In the genomic region with DNA sequence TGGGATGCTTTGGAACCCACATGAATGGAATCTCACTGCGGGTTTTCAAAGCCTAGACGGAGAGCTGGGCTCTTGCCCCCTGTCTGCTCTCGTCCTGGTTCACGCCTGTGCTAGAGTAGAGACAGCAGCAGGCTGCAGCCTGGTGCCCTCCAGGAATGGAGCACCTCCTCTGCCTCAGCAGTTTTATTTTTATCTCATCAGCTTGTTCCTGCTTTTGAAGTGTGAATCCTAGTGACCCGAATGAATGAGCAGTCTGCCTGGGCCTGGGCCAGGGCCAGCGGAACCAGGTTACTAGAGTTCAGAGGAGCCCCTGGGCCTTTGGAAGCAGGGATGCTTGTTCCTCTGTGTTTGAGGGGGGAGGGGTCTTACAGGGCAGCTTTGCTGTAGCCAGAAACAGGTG, we compare ENCODE assay signal across 11 mouse cellular contexts. TPM values are rescaled to one million over a fixed set of nuclear protein-coding genes. Genes with fewer than 3 reads are reported as not detected.
DNase-seq lines count a peak whose midpoint lies in the region; ATAC-seq and TF ChIP-seq lines count a peak whose summit lies in the region.
"Had no signal": no experiment of that assay in that cellular context is flagged by ENCODE, and none has a peak within 500 bp of the region (broad histone marks: within the 10 kb centered on the region; RNA-seq: fewer than 3 reads in every experiment).

No protein-coding gene starts in this region.

- no peak overlapping the region for H3K9ac ChIP-seq in forebrain, embryonic 15.5 days (replicated peaks)
- no peak overlapping the region for H3K9ac ChIP-seq in forebrain, embryonic 14.5 days (ENCODE audit: low read length)
- H3K9ac ChIP-seq in liver, postnatal 0 days (replicated peaks), result no peak overlapping the region
- H3K9ac ChIP-seq: embryonic facial prominence, embryonic 12.5 days; hindbrain, embryonic 15.5 days; limb, embryonic 15.5 days had no signal

- H3K4me2 ChIP-seq in forebrain, embryonic 15.5 days (replicated peaks), result no peak overlapping the region
- no peak overlapping the region for H3K4me2 ChIP-seq in forebrain, embryonic 14.5 days (ENCODE audit: low read length)
- no peak overlapping the region for H3K4me2 ChIP-seq in liver, postnatal 0 days (ENCODE audit: low read depth, low read length)
- H3K4me2 ChIP-seq: embryonic facial prominence, embryonic 12.5 days; hindbrain, embryonic 15.5 days; limb, embryonic 15.5 days had no signal

- no peak overlapping the region for H3K4me3 ChIP-seq in forebrain, embryonic 15.5 days
- H3K4me3 ChIP-seq in forebrain, embryonic 14.5 days (ENCODE audit: low read depth, low read length), result no peak overlapping the region
- no peak overlapping the region for H3K4me3 ChIP-seq in liver, postnatal 0 days (ENCODE audit: low read depth, low read length)
- H3K4me3 ChIP-seq: embryonic facial prominence, embryonic 12.5 days; hindbrain, embryonic 15.5 days; limb, embryonic 15.5 days had no signal

- peaks cover 5% of the 10 kb centered on the region for H3K4me1 ChIP-seq in forebrain, embryonic 15.5 days
- H3K4me1 ChIP-seq in forebrain, embryonic 14.5 days (ENCODE audit: control insufficient read depth, insufficient read depth, low read length), result peaks cover 2% of the 10 kb centered on the region; the same call in 1 of the 2 replicates
- peaks cover 4% of the 10 kb centered on the region; the same call in 1 of the 2 replicates for H3K4me1 ChIP-seq in liver, postnatal 0 days (ENCODE audit: insufficient read depth)

- DNase-seq in forebrain, embryonic 14.5 days (ENCODE audit: low spot score), result no peak
- no peak for DNase-seq in liver, postnatal 0 days
- no peak for DNase-seq in liver
- peak; percentile 51 for DNase-seq in gastrocnemius, postnatal 25 days
- peak; percentile 26 to 61 for DNase-seq in kidney, postnatal 25 days
- no peak for DNase-seq in ovary, adult 18-20 months (ENCODE audit: low spot score)
- no peak for DNase-seq in lung, postnatal 10 days

- no peaks in the 10 kb centered on the region for H3K9me3 ChIP-seq in forebrain, embryonic 15.5 days
- no peaks in the 10 kb centered on the region for H3K9me3 ChIP-seq in forebrain, embryonic 14.5 days (replicated peaks; ENCODE audit: control insufficient read depth, low read length)
- H3K9me3 ChIP-seq in liver, postnatal 0 days (ENCODE audit: low read length), result no peaks in the 10 kb centered on the region
- H3K9me3 ChIP-seq: embryonic facial prominence, embryonic 12.5 days; hindbrain, embryonic 15.5 days; limb, embryonic 15.5 days had no signal

- no peak overlapping the region for H3K27ac ChIP-seq in forebrain, embryonic 15.5 days (replicated peaks)
- H3K27ac ChIP-seq in forebrain, embryonic 14.5 days (ENCODE audit: low read depth, low read length), result no peak overlapping the region
- no peak overlapping the region for H3K27ac ChIP-seq in liver, postnatal 0 days (ENCODE audit: low read depth)
- H3K27ac ChIP-seq: embryonic facial prominence, embryonic 12.5 days; hindbrain, embryonic 15.5 days; limb, embryonic 15.5 days had no signal

- 56% methylated on average over 6 of the region's 6 CpGs for WGBS in forebrain, embryonic 15.5 days
- 64% methylated on average over 6 of the region's 6 CpGs for WGBS in forebrain, embryonic 14.5 days
- 53% methylated on average over 6 of the region's 6 CpGs for WGBS in liver, postnatal 0 days (ENCODE audit: insufficient replicate concordance)

- peak; percentile 46; the same call in 1 of the 2 replicates for ATAC-seq in forebrain, embryonic 15.5 days (replicated peaks)
- ATAC-seq in forebrain, embryonic 14.5 days, result no peak
- ATAC-seq in liver, postnatal 0 days, result peak; percentile 43; the same call in 1 of the 2 replicates

- H3K36me3 ChIP-seq in forebrain, embryonic 15.5 days, result no peaks in the 10 kb centered on the region
- no peaks in the 10 kb centered on the region for H3K36me3 ChIP-seq in forebrain, embryonic 14.5 days (ENCODE audit: control insufficient read depth, insufficient read depth, low read length)
- no peaks in the 10 kb centered on the region for H3K36me3 ChIP-seq in liver, postnatal 0 days (replicated peaks; ENCODE audit: insufficient read depth, low read length)
- H3K36me3 ChIP-seq: embryonic facial prominence, embryonic 12.5 days; hindbrain, embryonic 15.5 days; limb, embryonic 15.5 days had no signal

- no peak for TF ChIP-seq CTCF in liver, postnatal 0 days (IDR thresholded peaks at IDR 0.05; ENCODE audit: low read depth)

- no peak for TF ChIP-seq EP300 in liver, postnatal 0 days (IDR thresholded peaks at IDR 0.05; ENCODE audit: low read depth)

- no peaks in the 10 kb centered on the region for H3K27me3 ChIP-seq in forebrain, embryonic 15.5 days
- no peaks in the 10 kb centered on the region for H3K27me3 ChIP-seq in forebrain, embryonic 14.5 days (replicated peaks; ENCODE audit: control insufficient read depth, insufficient read depth, low read length)
- H3K27me3 ChIP-seq in liver, postnatal 0 days (ENCODE audit: insufficient read depth, low read length), result no peaks in the 10 kb centered on the region
- H3K27me3 ChIP-seq: embryonic facial prominence, embryonic 12.5 days; hindbrain, embryonic 15.5 days; limb, embryonic 15.5 days had no signal

RNA-seq across cellular contexts. Expression of gene Eepd1, which starts 37.8 kb away (rescaled TPM):
- polyA plus RNA-seq in forebrain, embryonic 15.5 days (2015; fragmentation: Nextera tagmentation; extraction: Ambion mirVana), result 13.5 and 14.2 TPM in 2 replicates
- 9.7 and 11.6 TPM in 2 replicates for polyA plus RNA-seq in forebrain, embryonic 14.5 days (2014; fragmentation: Nextera tagmentation; extraction: Ambion mirVana)
- 7.6 and 7.8 TPM in 2 replicates for polyA plus RNA-seq in liver, postnatal 0 days (2015; fragmentation: Nextera tagmentation; extraction: Ambion mirVana)
- 10 to 100 TPM; 50.7 to 64.5 TPM for total RNA-seq in gastrocnemius, postnatal 25 days (2021)

Comparison
In these comparisons a context has a peak if more than half of its experiments do, and no peak if none do; other contexts are left out.
1. DNase-seq: peak in gastrocnemius, postnatal 25 days (single experiment) and kidney, postnatal 25 days (2 of 2); none in forebrain, embryonic 14.5 days (single experiment), liver, postnatal 0 days (single experiment), liver (single experiment), ovary, adult 18-20 months (single experiment) and lung, postnatal 10 days (single experiment).